Mouse (Mus musculus) activated CD4-positive, CD25-positive, alpha-beta regulatory T cell, adult 9 weeks (primary cell): ENCODE data around the gene Ctsh. TPM values are rescaled to one million over a fixed set of nuclear protein-coding genes. Genes with fewer than 3 reads are reported as not detected.

ENCODE experiments used
- polyA plus RNA-seq: library from polyadenylated mRNA; unstranded; fragments of 100-300 nt; shearing (Covaris generic); gene quantifications from one replicate; pipeline ENCODE4 v1.2.1, GENCODE M21; 2017

Gene Ctsh
- polyA plus RNA-seq, result 5.1 TPM

GRCm38 (mm10) chr9:90053852-90054251 lies at the start of gene Ctsh:
Ctsh (plus strand) TSS chr9:90054152.

GRCm38 (mm10) chr9:90114567-90115307 lies 60.8 kb downstream of the Ctsh start, which contains the start of gene Morf4l1:
Morf4l1 (minus strand) TSS chr9:90114774.

Other genes with a start within 250 kb of the Ctsh start
- 0.12 TPM for gene Rasgrf1, start 144.2 kb upstream of the Ctsh start, polyA plus RNA-seq
- 357 TPM for gene Morf4l1, start 60.6 kb downstream of the Ctsh start, polyA plus RNA-seq
- gene Adamts7, start 108.9 kb downstream of the Ctsh start, polyA plus RNA-seq, result not detected
- gene Tbc1d2b, start 216.7 kb downstream of the Ctsh start, polyA plus RNA-seq, result 17.1 TPM